Mouse (Mus musculus): Measurements from ENCODE around the gene Angptl7. TPM values are rescaled to one million over a fixed set of nuclear protein-coding genes. Genes with fewer than 3 reads are reported as not detected.

Angptl7 gene
- polyA plus RNA-seq, 1 experiment from 2014 or later, result 3.8 TPM

DNA sequence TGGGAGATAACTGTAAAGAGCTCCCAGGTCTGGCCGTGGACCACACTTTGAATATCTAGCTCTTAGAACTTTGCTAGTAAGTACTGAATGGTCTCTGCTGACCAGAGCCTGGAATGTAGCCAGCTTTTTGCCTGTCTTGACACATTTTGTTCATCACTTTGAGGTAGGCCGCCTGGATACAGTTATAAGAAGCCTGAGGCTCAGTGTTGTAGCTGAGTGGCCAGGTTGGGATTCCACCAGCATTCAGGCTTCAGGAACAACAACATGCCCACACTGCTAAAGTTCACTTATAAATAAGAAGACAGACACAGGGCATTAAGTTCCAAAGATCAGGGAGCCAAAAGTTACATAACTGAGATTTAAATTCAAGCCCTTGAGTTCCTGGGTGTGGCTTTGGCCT lies 12.4 kb downstream of the Angptl7 start:
- Histone ChIP-seq H3K27ac (no peak overlapping the region), H3K9ac (no peak overlapping the region), H3K9me3 (replicated peaks) (no peaks in the 10 kb centered on the region), H3K36me3 (peaks cover 99% of the 10 kb centered on the region), H3K4me1 (no peaks in the 10 kb centered on the region), H3K4me2 (no peak overlapping the region), H3K27me3 (no peaks in the 10 kb centered on the region), H3K4me3 (replicated peaks) (no peak overlapping the region)
- ATAC-seq (replicated peaks; ENCODE audit: low FRiP score), result no peak
- 67% methylated on average over 2 of the region's 2 CpGs for WGBS

DNA sequence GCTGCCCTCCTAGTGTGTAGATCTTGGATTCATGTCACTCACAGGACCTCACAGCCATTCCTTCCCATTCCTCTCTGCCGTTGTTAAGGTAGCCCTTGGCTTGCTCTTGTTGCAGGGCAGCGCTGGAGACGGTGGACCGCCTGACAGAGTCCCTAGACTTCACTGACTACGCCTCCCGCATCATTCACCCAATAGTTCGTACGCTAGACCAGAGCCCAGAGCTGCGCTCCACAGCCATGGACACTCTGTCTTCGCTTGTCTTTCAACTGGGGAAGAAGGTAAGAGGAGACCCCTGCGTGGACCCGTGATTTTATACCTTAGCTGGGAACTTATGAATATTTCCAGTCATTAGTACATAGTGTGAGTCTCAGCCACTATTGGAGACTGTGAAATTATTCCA lies 15.7 kb downstream of the Angptl7 start:
- Histone ChIP-seq H3K9ac (no peak overlapping the region), H3K27me3 (no peaks in the 10 kb centered on the region), H3K4me2 (no peak overlapping the region), H3K4me3 (replicated peaks) (no peak overlapping the region), H3K4me1 (no peaks in the 10 kb centered on the region), H3K36me3 (peaks cover 92% of the 10 kb centered on the region), H3K9me3 (replicated peaks) (no peaks in the 10 kb centered on the region), H3K27ac (no peak overlapping the region)
- no peak for ATAC-seq (replicated peaks; ENCODE audit: low FRiP score)
- 93% methylated on average over 12 of the region's 12 CpGs for WGBS

DNA sequence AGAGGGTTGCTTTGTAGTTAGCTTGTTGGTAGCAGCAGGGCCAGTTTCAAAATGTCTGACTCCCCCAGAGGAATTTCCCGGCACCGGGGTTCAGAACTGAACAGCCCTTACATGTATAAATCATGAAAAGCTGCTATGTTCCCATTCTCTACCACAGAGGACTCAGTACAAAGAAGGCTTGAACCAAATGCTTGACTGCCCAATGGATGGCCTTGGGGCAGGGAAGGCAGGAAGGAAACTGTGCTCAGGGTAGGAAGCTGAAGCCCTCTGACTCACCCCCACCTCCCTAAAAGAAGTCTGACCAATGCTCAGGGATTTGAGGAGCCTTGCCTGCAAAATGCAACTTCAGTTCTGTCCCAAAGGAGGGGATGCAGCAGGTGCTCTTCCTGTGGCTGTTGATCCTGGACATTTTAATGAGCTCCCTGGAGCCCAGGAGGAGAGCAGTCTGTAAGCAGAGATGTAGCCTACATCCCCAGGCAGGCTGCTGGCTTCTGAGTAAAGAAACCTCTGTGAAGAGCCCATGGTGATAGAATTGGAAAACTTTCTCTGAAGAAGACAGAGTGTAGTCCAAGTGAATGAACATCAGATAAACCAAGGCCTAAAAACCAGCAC lies 18.6 kb downstream of the Angptl7 start:
- 64% methylated on average over 2 of the region's 2 CpGs for WGBS

DNA sequence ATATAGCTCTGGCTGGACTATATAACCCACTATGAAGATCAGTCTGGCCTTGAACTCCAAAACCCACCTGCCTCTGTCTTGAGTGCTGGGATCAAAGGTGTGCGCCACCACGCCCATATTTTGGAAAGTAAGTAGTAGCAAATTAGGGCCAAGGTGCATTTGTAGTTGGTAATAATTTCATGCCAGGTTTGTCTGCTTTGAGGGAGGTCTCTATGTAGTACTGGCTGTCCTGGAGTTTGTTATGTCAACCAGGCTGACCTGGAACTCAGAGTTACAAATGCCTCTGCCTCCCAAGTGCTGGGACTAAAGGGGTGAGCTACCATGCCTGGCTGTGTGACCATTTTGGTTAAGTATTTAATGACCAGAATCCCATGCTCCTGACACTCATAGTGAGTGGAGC lies 20.0 kb downstream of the Angptl7 start:
- H3K9ac ChIP-seq, result no peak overlapping the region
- H3K36me3 ChIP-seq, result peaks cover 91% of the 10 kb centered on the region
- H3K4me2 ChIP-seq, result no peak overlapping the region
- 98% methylated on average over 2 of the region's 2 CpGs for WGBS
- H3K9me3 ChIP-seq (replicated peaks), result no peaks in the 10 kb centered on the region
- ATAC-seq (replicated peaks; ENCODE audit: low FRiP score), result no peak
- no peak overlapping the region for H3K4me3 ChIP-seq (replicated peaks)
- no peak overlapping the region for H3K27ac ChIP-seq
- no peaks in the 10 kb centered on the region for H3K4me1 ChIP-seq
- no peaks in the 10 kb centered on the region for H3K27me3 ChIP-seq

More for the DNA sequence above, 18.6 kb downstream of the Angptl7 start:
- Histone ChIP-seq H3K4me1 (no peaks in the 10 kb centered on the region), H3K27ac (no peak overlapping the region), H3K9ac (no peak overlapping the region), H3K9me3 (replicated peaks) (no peaks in the 10 kb centered on the region), H3K36me3 (peaks cover 92% of the 10 kb centered on the region), H3K4me3 (replicated peaks) (no peak overlapping the region), H3K27me3 (no peaks in the 10 kb centered on the region), H3K4me2 (no peak overlapping the region)
- no peak; the same call in 1 of the 2 replicates for ATAC-seq (replicated peaks; ENCODE audit: low FRiP score)

- WGBS, result 49% methylated on average over 5 of the region's 5 CpGs
- H3K27me3 ChIP-seq, result no peaks in the 10 kb centered on the region
- no peak overlapping the region for H3K4me2 ChIP-seq
- H3K4me3 ChIP-seq (replicated peaks), result no peak overlapping the region
- peak; percentile 62; the same call in 1 of the 2 replicates for ATAC-seq (replicated peaks; ENCODE audit: low FRiP score)
- H3K4me1 ChIP-seq, result no peaks in the 10 kb centered on the region
- no peaks in the 10 kb centered on the region for H3K9me3 ChIP-seq (replicated peaks)
- H3K27ac ChIP-seq, result peak overlapping the region; percentile 38; the same call in 1 of the 2 replicates
- no peak overlapping the region for H3K9ac ChIP-seq
- peaks cover 95% of the 10 kb centered on the region for H3K36me3 ChIP-seq
These were observed 26.8 kb downstream of the Angptl7 start for GRCm38 (mm10) chr4:148473496-148473895.

GRCm38 (mm10) chr4:148472436-148473174 lies 27.7 kb downstream of the Angptl7 start:
- Histone ChIP-seq H3K36me3 (peaks cover 96% of the 10 kb centered on the region), H3K4me1 (no peaks in the 10 kb centered on the region), H3K27me3 (no peaks in the 10 kb centered on the region), H3K4me3 (replicated peaks) (no peak overlapping the region), H3K27ac (peak overlapping the region; percentile 38; the same call in 1 of the 2 replicates), H3K9ac (no peak overlapping the region), H3K4me2 (no peak overlapping the region), H3K9me3 (replicated peaks) (no peaks in the 10 kb centered on the region)
- ATAC-seq (replicated peaks; ENCODE audit: low FRiP score), result no peak
- 94% methylated on average over 8 of the region's 8 CpGs for WGBS

DNA sequence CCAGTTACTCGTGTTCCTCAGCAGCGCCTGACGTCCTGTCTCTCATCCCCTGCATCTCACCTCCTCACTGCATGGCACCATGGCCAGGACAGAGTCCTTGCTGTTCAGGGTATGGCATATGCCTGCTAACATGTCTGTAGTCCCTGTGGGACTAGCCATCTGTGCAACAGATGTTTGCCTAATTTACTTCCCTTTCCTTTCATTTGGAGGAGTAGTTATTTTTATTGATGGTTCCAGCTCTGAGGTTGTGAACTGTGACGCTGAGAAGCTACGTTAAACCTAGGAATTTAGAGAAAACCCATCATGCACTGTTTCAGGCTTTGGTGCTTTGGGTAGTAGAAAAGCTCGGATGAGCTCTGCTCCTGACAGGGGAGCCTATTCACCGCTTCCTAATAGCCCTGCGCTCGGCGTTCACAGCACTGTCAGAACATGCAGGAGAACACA lies 28.9 kb downstream of the Angptl7 start:
- Histone ChIP-seq H3K9ac (no peak overlapping the region), H3K4me2 (no peak overlapping the region), H3K36me3 (peaks cover 98% of the 10 kb centered on the region), H3K27me3 (no peaks in the 10 kb centered on the region), H3K9me3 (replicated peaks) (no peaks in the 10 kb centered on the region), H3K4me1 (no peaks in the 10 kb centered on the region), H3K27ac (no peak overlapping the region), H3K4me3 (replicated peaks) (no peak overlapping the region)
- ATAC-seq (replicated peaks; ENCODE audit: low FRiP score), result no peak
- WGBS, result 63% methylated on average over 10 of the region's 10 CpGs

- no peak for ATAC-seq (replicated peaks; ENCODE audit: low FRiP score)
- Histone ChIP-seq H3K4me3 (replicated peaks) (no peak overlapping the region), H3K27me3 (no peaks in the 10 kb centered on the region), H3K36me3 (peaks cover 98% of the 10 kb centered on the region), H3K27ac (no peak overlapping the region), H3K9ac (no peak overlapping the region; the same call in 1 of the 2 replicates), H3K9me3 (replicated peaks) (no peaks in the 10 kb centered on the region), H3K4me1 (no peaks in the 10 kb centered on the region), H3K4me2 (no peak overlapping the region)
- WGBS, result 78% methylated on average over 11 of the region's 11 CpGs
These were observed 30.6 kb downstream of the Angptl7 start for GRCm38 (mm10) chr4:148469487-148470252.

DNA sequence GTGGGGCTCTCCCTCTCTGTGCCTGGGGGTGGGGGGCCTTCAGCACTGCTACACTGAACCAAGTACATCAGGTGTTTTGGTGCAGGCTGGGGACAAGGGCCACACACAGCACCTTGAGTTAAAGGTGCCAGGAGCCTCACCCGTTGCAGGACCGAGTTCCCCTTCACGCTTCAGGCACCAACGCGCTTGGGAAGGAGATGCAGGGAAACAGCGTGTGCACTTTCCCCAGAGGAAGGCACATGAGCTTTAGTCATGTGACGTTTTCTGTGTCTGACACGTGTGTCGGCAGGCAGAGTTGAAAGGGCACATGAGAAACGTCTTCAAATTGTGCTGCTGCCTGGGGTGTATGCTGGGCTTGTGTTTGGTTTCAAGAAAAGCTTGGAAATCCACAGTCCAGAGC lies 31.9 kb downstream of the Angptl7 start:
- Histone ChIP-seq H3K4me3 (replicated peaks) (no peak overlapping the region), H3K27me3 (no peaks in the 10 kb centered on the region), H3K36me3 (peaks cover 100% of the 10 kb centered on the region), H3K9me3 (replicated peaks) (no peaks in the 10 kb centered on the region), H3K9ac (no peak overlapping the region), H3K4me2 (no peak overlapping the region), H3K27ac (no peak overlapping the region), H3K4me1 (no peaks in the 10 kb centered on the region)
- ATAC-seq (replicated peaks; ENCODE audit: low FRiP score), result no peak
- WGBS, result 90% methylated on average over 10 of the region's 10 CpGs

GRCm38 (mm10) chr4:148466511-148467079 lies 33.7 kb downstream of the Angptl7 start:
- WGBS, result 90% methylated on average over 5 of the region's 5 CpGs
- Histone ChIP-seq H3K9ac (no peak overlapping the region), H3K27me3 (no peaks in the 10 kb centered on the region), H3K4me3 (replicated peaks) (no peak overlapping the region), H3K9me3 (replicated peaks) (no peaks in the 10 kb centered on the region), H3K27ac (no peak overlapping the region), H3K36me3 (peaks cover 100% of the 10 kb centered on the region), H3K4me2 (no peak overlapping the region), H3K4me1 (no peaks in the 10 kb centered on the region)
- no peak for ATAC-seq (replicated peaks; ENCODE audit: low FRiP score)

- WGBS, result 92% methylated on average over 12 of the region's 12 CpGs
- no peak for ATAC-seq (replicated peaks; ENCODE audit: low FRiP score)
- H3K9ac ChIP-seq, result no peak overlapping the region
- H3K27ac ChIP-seq, result no peak overlapping the region
- H3K4me1 ChIP-seq, result no peaks in the 10 kb centered on the region
- no peak overlapping the region for H3K4me3 ChIP-seq (replicated peaks)
- peaks cover 100% of the 10 kb centered on the region for H3K36me3 ChIP-seq
- no peak overlapping the region for H3K4me2 ChIP-seq
- no peaks in the 10 kb centered on the region for H3K9me3 ChIP-seq (replicated peaks)
- H3K27me3 ChIP-seq, result no peaks in the 10 kb centered on the region
These were observed 35.4 kb downstream of the Angptl7 start for GRCm38 (mm10) chr4:148464869-148465268.

DNA sequence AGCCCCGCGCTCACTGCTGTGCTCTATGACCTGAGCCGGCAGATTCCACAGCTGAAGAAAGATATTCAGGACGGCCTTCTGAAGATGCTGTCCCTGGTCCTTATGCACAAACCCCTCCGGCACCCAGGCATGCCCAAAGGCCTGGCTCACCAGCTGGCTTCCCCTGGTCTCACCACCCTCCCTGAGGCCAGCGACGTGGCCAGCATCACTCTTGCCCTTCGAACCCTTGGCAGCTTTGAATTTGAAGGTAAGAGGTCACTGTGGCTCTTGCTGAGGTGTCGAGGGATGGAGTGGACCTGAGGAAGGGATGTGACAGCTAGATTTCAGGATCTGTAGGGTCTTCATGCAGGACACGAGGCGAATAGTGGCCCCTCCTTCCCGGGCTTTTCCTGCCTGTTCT lies 36.0 kb downstream of the Angptl7 start:
- Histone ChIP-seq H3K9ac (no peak overlapping the region), H3K4me3 (replicated peaks) (no peak overlapping the region), H3K36me3 (peaks cover 100% of the 10 kb centered on the region), H3K4me1 (no peaks in the 10 kb centered on the region), H3K27me3 (no peaks in the 10 kb centered on the region), H3K4me2 (no peak overlapping the region), H3K27ac (no peak overlapping the region), H3K9me3 (replicated peaks) (no peaks in the 10 kb centered on the region)
- 91% methylated on average over 12 of the region's 12 CpGs for WGBS
- no peak for ATAC-seq (replicated peaks; ENCODE audit: low FRiP score)

All from kidney, embryonic 15.5 days (tissue).